Mouse (Mus musculus) CH12.LX (cell line): Measurements from ENCODE around the gene St3gal3. TPM values are rescaled to one million over a fixed set of nuclear protein-coding genes. Genes with fewer than 3 reads are reported as not detected.

Source experiments
- DNase-seq: peaks from one replicate; pipeline ENCODE4 v3.0.0-alpha.2; 2013; ENCODE audit errors: extremely low read depth
- H3K27ac ChIP-seq: 2 replicates; pipeline ENCODE4 v1.5.1; 2012; ENCODE audit warnings: low read depth, mild to moderate bottlenecking, control low read depth, moderate library complexity; ENCODE audit not compliant: insufficient read depth
- H3K27me3 ChIP-seq: replicated peaks from 2 replicates; pipeline ENCODE3; 2012; ENCODE audit warnings: inconsistent platforms
- H3K36me3 ChIP-seq, 2 experiments: replicated peaks in 1 of 2; 2 replicates each; pipeline versions ENCODE3 to v1.6.1; 2012; ENCODE audit warnings: inconsistent platforms in 1 of 2, low read length in 1 of 2, mild to moderate bottlenecking in 1 of 2, mixed read lengths in 1 of 2, moderate library complexity in 1 of 2; ENCODE audit not compliant: control insufficient read depth in 1 of 2, insufficient read depth in 1 of 2
- H3K4me1 ChIP-seq, 2 experiments: 2 replicates each; pipeline ENCODE4 v1.6.1; 2012; ENCODE audit warnings: inconsistent platforms in 1 of 2, moderate library complexity in 1 of 2; ENCODE audit not compliant: insufficient read depth in 2 of 2, control insufficient read depth in 1 of 2
- H3K4me2 ChIP-seq: 2 replicates; pipeline ENCODE4 v1.6.1; 2012; ENCODE audit warnings: low read depth, mild to moderate bottlenecking, control low read depth; ENCODE audit not compliant: poor library complexity, insufficient read depth, severe bottlenecking
- H3K4me3 ChIP-seq, 3 experiments: fragments of 150-350 bp in 1 of 3; sonication (generic) in 1 of 3; replicated peaks in 1 of 3; 2 replicates each; pipeline versions ENCODE3 to v1.5.1; 2011 to 2012; ENCODE audit warnings: low read depth in 2 of 3, low read length in 2 of 3, mild to moderate bottlenecking in 2 of 3, moderate library complexity in 2 of 3, control low read depth in 1 of 3, improper control_type of control experiment in 1 of 3, inconsistent platforms in 1 of 3, mixed read lengths in 1 of 3; ENCODE audit not compliant: poor library complexity in 1 of 3
- H3K79me2 ChIP-seq: replicated peaks from 2 replicates; pipeline ENCODE4 v1.6.1; 2012; ENCODE audit warnings: mild to moderate bottlenecking, moderate library complexity; ENCODE audit not compliant: control insufficient read depth, poor library complexity, insufficient read depth, severe bottlenecking; ENCODE audit errors: extremely low read depth
- H3K9ac ChIP-seq: 2 replicates; pipeline ENCODE4 v1.6.1; 2012; ENCODE audit warnings: low read depth, mild to moderate bottlenecking, control low read depth, moderate library complexity; ENCODE audit not compliant: insufficient read depth
- H3K9me3 ChIP-seq: replicated peaks from 2 replicates; pipeline ENCODE3; 2012; ENCODE audit warnings: low read length, inconsistent platforms, mixed read lengths
- BHLHE40 ChIP-seq: IDR thresholded peaks from 2 replicates; pipeline ENCODE4 v1.6.1; 2011; ENCODE audit warnings: mild to moderate bottlenecking, low read depth, low read length, improper control_type of control experiment
- CHD1 ChIP-seq: IDR thresholded peaks from 2 replicates; pipeline ENCODE4 v1.6.1; 2012; ENCODE audit warnings: low read depth, low read length, improper control_type of control experiment, inconsistent platforms
- CHD2 ChIP-seq: IDR thresholded peaks from 2 replicates; pipeline ENCODE4 v1.6.1; 2011; ENCODE audit warnings: low read length, improper control_type of control experiment
- CTCF ChIP-seq, 2 experiments: IDR thresholded peaks in 1 of 2; conservative IDR thresholded peaks in 1 of 2; 2 replicates each; pipeline ENCODE4 v1.5.1; 2011 to 2012; ENCODE audit warnings: low read depth in 2 of 2, low read length in 2 of 2, improper control_type of control experiment in 1 of 2, inconsistent platforms in 1 of 2, mild to moderate bottlenecking in 1 of 2, moderate library complexity in 1 of 2
- EP300 ChIP-seq: IDR thresholded peaks from 2 replicates; pipeline ENCODE4 v1.6.1; 2011; ENCODE audit warnings: low read length, improper control_type of control experiment
- ETS1 ChIP-seq: conservative IDR thresholded peaks from 2 replicates; pipeline ENCODE4 v1.6.1; 2012; ENCODE audit warnings: low read depth, mild to moderate bottlenecking, inconsistent platforms, low read length, improper control_type of control experiment, moderate library complexity
- GABPA ChIP-seq: IDR thresholded peaks from 2 replicates; pipeline ENCODE4 v1.6.1; 2012; ENCODE audit warnings: low read depth, low read length, improper control_type of control experiment, inconsistent platforms; ENCODE audit not compliant: insufficient replicate concordance
- HCFC1 ChIP-seq: IDR thresholded peaks from 2 replicates; pipeline ENCODE4 v1.6.1; 2012; ENCODE audit warnings: low read depth, mild to moderate bottlenecking, inconsistent platforms, low read length, improper control_type of control experiment
- IRF4 ChIP-seq: IDR thresholded peaks from 2 replicates; pipeline ENCODE4 v1.6.1; 2014; ENCODE audit warnings: low read depth, mild to moderate bottlenecking, inconsistent platforms, low read length, improper control_type of control experiment
- JUN ChIP-seq: IDR thresholded peaks from 2 replicates; pipeline ENCODE4 v1.6.1; 2011; ENCODE audit warnings: low read depth, mild to moderate bottlenecking, low read length, improper control_type of control experiment, moderate library complexity; ENCODE audit not compliant: insufficient read depth
- JUND ChIP-seq: conservative IDR thresholded peaks from 2 replicates; pipeline ENCODE4 v1.6.1; 2011; ENCODE audit warnings: low read depth, low read length, improper control_type of control experiment
- KAT2A ChIP-seq: IDR thresholded peaks from 2 replicates; pipeline ENCODE4 v1.6.1; 2012; ENCODE audit warnings: low read length, improper control_type of control experiment, inconsistent platforms; ENCODE audit not compliant: insufficient replicate concordance
- MAFK ChIP-seq: IDR thresholded peaks from 2 replicates; pipeline ENCODE4 v1.6.1; 2011; ENCODE audit warnings: low read length, improper control_type of control experiment; ENCODE audit not compliant: insufficient replicate concordance
- MAX ChIP-seq: IDR thresholded peaks from 2 replicates; pipeline ENCODE4 v1.6.1; 2011; ENCODE audit warnings: low read length, improper control_type of control experiment
- MAZ ChIP-seq: IDR thresholded peaks from 2 replicates; pipeline ENCODE4 v1.6.1; 2012; ENCODE audit warnings: low read depth, mild to moderate bottlenecking, inconsistent platforms, low read length, improper control_type of control experiment, moderate library complexity
- MEF2A ChIP-seq: IDR thresholded peaks from 2 replicates; pipeline ENCODE4 v1.6.1; 2014; ENCODE audit warnings: low read depth, mild to moderate bottlenecking, inconsistent platforms, low read length, improper control_type of control experiment, borderline replicate concordance
- MXI1 ChIP-seq: IDR thresholded peaks from 2 replicates; pipeline ENCODE4 v1.6.1; 2011; ENCODE audit warnings: mild to moderate bottlenecking, low read depth, low read length, improper control_type of control experiment
- MYC ChIP-seq: IDR thresholded peaks from 2 replicates; pipeline ENCODE4 v1.6.1; 2011; ENCODE audit warnings: low read depth, mild to moderate bottlenecking, improper control_type of control experiment, low read length
- NELFE ChIP-seq: IDR thresholded peaks from 2 replicates; pipeline ENCODE4 v1.6.1; 2011; ENCODE audit warnings: low read depth, low read length, improper control_type of control experiment
- POLR2AphosphoS2 ChIP-seq: IDR thresholded peaks from 2 replicates; pipeline ENCODE4 v1.6.1; 2011; ENCODE audit warnings: low read depth, low read length, improper control_type of control experiment
- RAD21 ChIP-seq: IDR thresholded peaks from 2 replicates; pipeline ENCODE4 v1.6.1; 2011; ENCODE audit warnings: low read depth, mild to moderate bottlenecking, low read length, improper control_type of control experiment, moderate library complexity
- SMC3 ChIP-seq: IDR thresholded peaks from 2 replicates; pipeline ENCODE4 v1.6.1; 2011; ENCODE audit warnings: low read depth, low read length, improper control_type of control experiment
- UBTF ChIP-seq: IDR thresholded peaks from 2 replicates; pipeline ENCODE4 v1.6.1; 2012; ENCODE audit warnings: low read depth, mild to moderate bottlenecking, inconsistent platforms, low read length, improper control_type of control experiment, moderate library complexity
- USF1 ChIP-seq: IDR thresholded peaks from 2 replicates; pipeline ENCODE4 v1.6.1; 2014; ENCODE audit warnings: low read depth, mild to moderate bottlenecking, inconsistent platforms, low read length, improper control_type of control experiment
- USF2 ChIP-seq: conservative IDR thresholded peaks from 2 replicates; pipeline ENCODE4 v1.6.1; 2011; ENCODE audit warnings: low read depth, low read length, improper control_type of control experiment
- ZKSCAN1 ChIP-seq: IDR thresholded peaks from 2 replicates; pipeline ENCODE4 v1.6.1; 2012; ENCODE audit warnings: low read depth, inconsistent platforms, low read length, improper control_type of control experiment, borderline replicate concordance
- ZNF384 ChIP-seq: IDR thresholded peaks from 2 replicates; pipeline ENCODE4 v1.6.1; 2012; ENCODE audit warnings: low read depth, low read length, improper control_type of control experiment, inconsistent platforms
- dilution Hi-C: fragments of 300-500 bp; cut with MboI; formaldehyde crosslinking; loops from 2 replicates; pipeline ENCODE4 v1.14.3; 2020; ENCODE audit warnings: low sequenced_read_pairs; ENCODE audit not compliant: extremely low pct_unique_long_range_greater_than_20kb, extremely low pct_ligation_motif_present
- in situ Hi-C: fragments of 300-500 bp; cut with MboI; formaldehyde crosslinking; loops from 3 replicates; pipeline ENCODE4 v1.14.3; 2019; ENCODE audit warnings: low sequenced_read_pairs, low pct_ligation_motif_present, low pct_unique_long_range_greater_than_20kb, mixed read lengths
- polyA plus RNA-seq: library from polyadenylated mRNA; unstranded; fragments of >175 nt; gene quantifications from 2 replicates; pipeline ENCODE4 v1.2.1, GENCODE M21; 2012; ENCODE audit warnings: low read depth; ENCODE audit not compliant: insufficient read length
- total RNA-seq, 2 experiments: library from RNA; depleted of rRNA; stranded (reverse); fragments of 300-350 nt in 1 of 2; fragments of >200 nt in 1 of 2; gene quantifications; 2 replicates each; pipeline ENCODE4 v1.2.3; 2012 to 2014

St3gal3 gene
- total and polyA plus RNA-seq, 3 experiments: 7.1 to 10.1 (median 8.2) TPM

DNA sequence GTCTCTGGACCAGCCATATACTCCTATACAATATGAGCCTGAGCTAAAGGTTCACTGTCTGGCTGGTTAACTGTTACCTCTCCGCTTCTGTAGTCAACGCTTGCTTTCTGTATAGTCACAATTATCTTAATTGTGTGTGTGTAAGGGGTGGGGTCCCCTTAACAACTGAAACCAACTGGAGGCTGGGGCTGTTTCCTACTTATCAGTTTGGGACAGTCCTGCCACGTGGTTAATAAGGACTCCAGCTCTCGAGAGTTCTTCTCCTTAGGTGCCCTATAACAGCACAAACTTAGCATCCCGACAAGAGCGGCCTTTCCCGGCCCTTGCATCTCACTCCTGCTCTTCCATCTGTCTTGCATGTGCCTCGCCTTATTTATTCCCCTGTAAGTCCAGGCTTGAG lies 55.5 kb downstream of the St3gal3 start:
- H3K4me2 ChIP-seq: no peak overlapping the region
- TF ChIP-seq CHD2 (no peak), RAD21 (no peak), MXI1 (no peak), KAT2A (no peak), IRF4 (no peak), CTCF (conservative IDR thresholded peaks at IDR 0.05 in 1 of 2, IDR thresholded peaks at IDR 0.05 in 1 of 2; ENCODE audit: low read depth in 2 of 2, low read length in 2 of 2) (no peak), HCFC1 (no peak), POLR2AphosphoS2 (no peak), NELFE (no peak), ZKSCAN1 (no peak), EP300 (no peak), JUN (no peak), MYC (no peak), JUND (no peak), MAX (no peak), MAFK (no peak), USF1 (no peak), ETS1 (no peak), CHD1 (no peak)
- peaks cover under 1% of the 10 kb centered on the region for H3K9me3 ChIP-seq
- no peaks in the 10 kb centered on the region for H3K79me2 ChIP-seq
- no peak for DNase-seq
- in situ Hi-C loops (loop anchor here (25.0 kb wide), 1 partner anchor 242 kb away; the partner anchor contains the start of gene Slc6a9), dilution Hi-C loops (no loop called here)
- no peak overlapping the region for H3K9ac ChIP-seq
- H3K4me3 ChIP-seq: no peak overlapping the region
- no peak overlapping the region for H3K27ac ChIP-seq
- 0 out of 4 replicates have a peak, but pooled peaks cover 0 to 2% of the 10 kb centered on the region in 2 experiments for H3K4me1 ChIP-seq
- H3K27me3 ChIP-seq: no peaks in the 10 kb centered on the region
- peaks cover 0 to 19% of the 10 kb centered on the region in 2 experiments for H3K36me3 ChIP-seq

DNA sequence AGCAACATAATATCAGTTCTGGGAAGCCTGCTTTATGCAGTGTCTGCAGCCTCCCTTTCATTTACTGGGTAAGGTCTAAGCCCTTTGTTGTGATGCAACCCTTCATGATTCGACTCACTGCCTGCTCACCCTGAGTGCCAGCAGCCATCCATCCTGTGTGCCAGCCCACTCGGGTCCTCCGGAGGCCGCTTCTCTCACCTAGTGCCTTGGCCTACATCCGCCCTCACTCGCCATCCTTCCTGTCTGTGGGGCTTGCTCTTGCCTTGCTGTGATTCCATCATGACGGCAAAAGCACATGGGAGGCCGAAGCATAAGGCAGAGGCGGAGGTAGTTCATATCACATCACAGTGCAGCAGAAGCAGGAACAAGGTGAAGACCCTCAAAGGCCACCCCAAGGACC lies 56.1 kb downstream of the St3gal3 start:
- dilution Hi-C loops: no loop called here
- Histone ChIP-seq H3K36me3 (peaks cover 0 to 19% of the 10 kb centered on the region in 2 experiments), H3K9me3 (peaks cover 2% of the 10 kb centered on the region), H3K4me2 (no peak overlapping the region), H3K79me2 (no peaks in the 10 kb centered on the region), H3K27me3 (no peaks in the 10 kb centered on the region), H3K27ac (no peak overlapping the region), H3K9ac (no peak overlapping the region), H3K4me1 (0 out of 4 replicates have a peak, but pooled peaks cover 0 to 2% of the 10 kb centered on the region in 2 experiments), H3K4me3 (no peak overlapping the region)
- in situ Hi-C loops: loop anchor here (25.0 kb wide), 1 partner anchor 241 kb away; the partner anchor contains the start of gene Slc6a9
- no peak for TF ChIP-seq HCFC1
- no peak for TF ChIP-seq MEF2A
- no peak for TF ChIP-seq JUN
- no peak for TF ChIP-seq UBTF
- no peak for TF ChIP-seq ZNF384
- TF ChIP-seq ETS1: no peak
- TF ChIP-seq SMC3: no peak
- TF ChIP-seq IRF4: no peak
- TF ChIP-seq BHLHE40: no peak
- no peak for TF ChIP-seq USF2
- no peak for TF ChIP-seq ZKSCAN1
- TF ChIP-seq CHD2: no peak
- TF ChIP-seq MAX: no peak
- no peak for TF ChIP-seq NELFE
- no peak for TF ChIP-seq POLR2AphosphoS2
- no peak for TF ChIP-seq CTCF (conservative IDR thresholded peaks at IDR 0.05 in 1 of 2, IDR thresholded peaks at IDR 0.05 in 1 of 2; ENCODE audit: low read depth in 2 of 2, low read length in 2 of 2)
- TF ChIP-seq JUND: no peak
- no peak for TF ChIP-seq GABPA
- TF ChIP-seq MAZ: no peak
- no peak for DNase-seq
